Mouse (Mus musculus) thymus, adult 2 months (tissue): ENCODE measurements around the gene Slc25a43.

Experiments
- CTCF ChIP-seq: fragments of 200-500 bp; IDR thresholded peaks from 2 replicates; pipeline ENCODE4 v1.5.1; 2012; ENCODE audit warnings: mild to moderate bottlenecking, control low read depth, low read length, moderate library complexity, borderline replicate concordance; ENCODE audit not compliant: control insufficient read depth, poor library complexity, insufficient read depth; ENCODE audit errors: extremely low read depth
- POLR2A ChIP-seq: fragments of 200-500 bp; IDR thresholded peaks from 2 replicates; pipeline ENCODE4 v1.6.1; 2012; ENCODE audit warnings: mild to moderate bottlenecking, low read length, control low read depth, moderate library complexity; ENCODE audit not compliant: control insufficient read depth, poor library complexity, insufficient read depth; ENCODE audit errors: extremely low read depth

GRCm38 (mm10) chrX:36762894-36763293 is 19.4 kb downstream of the Slc25a43 start:
- no peak for TF ChIP-seq CTCF
- no peak for TF ChIP-seq POLR2A
